Mouse (Mus musculus) erythroblast, embryonic 14.5 days (primary cell): ENCODE data around the gene Idi1.

Source experiments
- GATA1 ChIP-seq: IDR thresholded peaks from 2 replicates; pipeline ENCODE4 v1.6.1; 2012; ENCODE audit warnings: low read length, inconsistent platforms, mixed read lengths
- TAL1 ChIP-seq: IDR thresholded peaks from 3 replicates; pipeline ENCODE4 v1.6.1; 2012; ENCODE audit warnings: low read length, inconsistent platforms, mixed read lengths

DNA sequence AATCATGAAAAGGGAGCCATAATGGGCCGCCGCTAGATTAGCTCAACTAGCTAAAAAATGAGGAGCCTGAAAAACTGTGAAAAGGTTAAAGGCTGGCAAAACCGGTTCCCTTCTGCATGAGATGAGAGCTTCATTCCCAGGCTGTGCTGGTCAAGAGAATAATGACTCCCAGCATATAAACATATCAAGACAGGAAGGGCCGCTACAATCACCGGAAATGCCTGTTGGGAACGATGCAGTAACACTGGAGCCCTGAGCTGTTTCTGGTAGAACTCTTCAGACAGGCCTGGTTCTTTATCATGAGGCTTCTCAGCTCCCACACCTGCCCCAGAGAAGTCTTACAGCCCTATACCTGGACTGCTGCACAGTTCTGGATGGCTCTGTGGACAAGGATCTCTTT lies 45.4 kb upstream of the Idi1 start:
- TF ChIP-seq GATA1, result no peak
- TF ChIP-seq TAL1, result no peak
